Mouse (Mus musculus): Measurements from ENCODE around the gene Fgfr3. TPM values are rescaled to one million over a fixed set of nuclear protein-coding genes. Genes with fewer than 3 reads are reported as not detected.
A peak's percentile ranks its signal among the peaks of the same experiment; 100 is the strongest.

Gene Fgfr3
- polyA plus RNA-seq, 1 experiment from 2014 or later: 13.4 TPM

DNA sequence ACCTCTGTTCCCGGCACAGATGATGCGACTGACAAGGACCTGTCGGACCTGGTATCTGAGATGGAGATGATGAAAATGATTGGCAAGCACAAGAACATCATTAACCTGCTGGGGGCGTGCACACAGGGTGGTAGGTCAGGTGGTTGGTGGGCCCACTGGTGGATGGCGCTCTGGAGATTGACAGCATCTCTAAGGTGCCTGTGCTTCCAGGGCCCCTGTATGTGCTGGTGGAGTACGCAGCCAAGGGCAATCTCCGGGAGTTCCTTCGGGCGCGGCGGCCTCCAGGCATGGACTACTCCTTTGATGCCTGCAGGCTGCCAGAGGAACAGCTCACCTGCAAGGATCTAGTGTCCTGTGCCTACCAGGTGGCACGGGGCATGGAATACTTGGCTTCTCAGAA, 12.4 kb downstream of the Fgfr3 start:
- peaks cover 21% of the 10 kb centered on the region for H3K36me3 ChIP-seq
- no peak overlapping the region for H3K4me2 ChIP-seq (replicated peaks)
- H3K4me1 ChIP-seq: peaks cover 5% of the 10 kb centered on the region; the same call in 1 of the 2 replicates
- ATAC-seq (ENCODE audit: insufficient number of reproducible peaks, insufficient read depth, low FRiP score, low TSS enrichment): no peak
- no peak overlapping the region for H3K9ac ChIP-seq
- H3K27ac ChIP-seq: no peak overlapping the region
- H3K4me3 ChIP-seq: no peak overlapping the region
- no peaks in the 10 kb centered on the region for H3K9me3 ChIP-seq
- no peaks in the 10 kb centered on the region for H3K27me3 ChIP-seq
- WGBS: 95% methylated on average over 12 of the region's 12 CpGs

DNA sequence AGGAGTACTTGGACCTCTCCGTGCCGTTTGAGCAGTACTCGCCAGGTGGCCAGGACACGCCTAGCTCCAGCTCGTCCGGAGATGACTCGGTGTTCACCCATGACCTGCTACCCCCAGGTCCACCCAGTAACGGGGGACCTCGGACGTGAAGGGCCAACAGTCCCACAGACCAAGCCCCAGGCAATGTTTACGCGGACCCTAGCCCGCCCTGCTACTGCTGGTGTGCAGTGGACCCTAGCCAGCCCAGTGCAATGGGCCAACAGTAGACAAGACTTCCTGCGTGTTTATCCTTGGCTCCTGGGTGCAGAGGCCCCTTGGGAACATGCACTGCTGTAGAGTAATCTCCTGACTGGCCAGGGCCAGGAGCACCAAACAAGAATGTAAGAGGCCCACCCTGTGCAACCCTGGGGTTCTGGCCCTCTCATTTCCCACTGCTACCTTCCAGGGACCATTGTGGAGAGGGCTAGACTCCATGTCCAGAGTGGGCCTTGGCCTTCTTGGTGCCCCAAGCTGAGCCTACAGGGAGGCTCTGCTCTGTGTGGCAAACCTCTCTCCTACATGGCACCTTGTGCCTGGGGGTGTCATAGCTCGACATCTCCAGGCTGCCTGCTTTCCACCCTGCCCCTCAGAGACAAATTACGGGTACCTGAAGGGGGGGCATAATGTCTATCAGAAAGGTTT, 14.1 kb downstream of the Fgfr3 start:
- peaks cover 24% of the 10 kb centered on the region for H3K36me3 ChIP-seq
- ATAC-seq (ENCODE audit: insufficient number of reproducible peaks, insufficient read depth, low FRiP score, low TSS enrichment): no peak
- H3K27ac ChIP-seq: no peak overlapping the region
- no peaks in the 10 kb centered on the region for H3K27me3 ChIP-seq
- no peak overlapping the region for H3K4me3 ChIP-seq
- no peak overlapping the region for H3K4me2 ChIP-seq (replicated peaks)
- no peak overlapping the region; the same call in 1 of the 2 replicates for H3K9ac ChIP-seq
- no peaks in the 10 kb centered on the region for H3K9me3 ChIP-seq
- WGBS: 85% methylated on average over 16 of the region's 16 CpGs
- peaks cover 5% of the 10 kb centered on the region; the same call in 1 of the 2 replicates for H3K4me1 ChIP-seq

DNA sequence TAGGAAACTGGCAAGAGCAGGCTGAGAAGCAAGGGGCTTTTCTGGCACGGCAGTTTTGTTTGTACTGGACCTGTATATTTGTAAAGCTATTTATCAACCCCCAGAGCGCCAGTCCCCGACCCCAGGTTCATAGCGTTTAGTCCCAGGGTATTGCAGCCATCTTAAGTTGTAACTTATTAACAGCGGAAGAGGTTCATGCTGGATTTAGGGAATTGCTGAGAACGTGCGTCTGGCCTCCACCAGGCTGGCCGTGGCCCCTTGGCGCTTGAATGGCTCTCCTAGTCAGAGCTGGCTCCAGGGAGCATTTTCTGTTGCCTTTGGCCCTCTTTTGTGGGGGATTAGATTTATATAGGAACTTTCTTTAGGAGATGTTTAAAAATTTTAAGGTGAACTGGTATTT, 14.8 kb downstream of the Fgfr3 start:
- Histone ChIP-seq H3K4me2 (replicated peaks) (no peak overlapping the region), H3K9ac (no peak overlapping the region), H3K9me3 (no peaks in the 10 kb centered on the region), H3K27ac (no peak overlapping the region), H3K27me3 (no peaks in the 10 kb centered on the region), H3K4me3 (no peak overlapping the region), H3K36me3 (peaks cover 29% of the 10 kb centered on the region), H3K4me1 (peaks cover 2% of the 10 kb centered on the region; the same call in 1 of the 2 replicates)
- WGBS: 74% methylated on average over 9 of the region's 9 CpGs
- ATAC-seq (ENCODE audit: insufficient number of reproducible peaks, insufficient read depth, low FRiP score, low TSS enrichment): no peak

DNA sequence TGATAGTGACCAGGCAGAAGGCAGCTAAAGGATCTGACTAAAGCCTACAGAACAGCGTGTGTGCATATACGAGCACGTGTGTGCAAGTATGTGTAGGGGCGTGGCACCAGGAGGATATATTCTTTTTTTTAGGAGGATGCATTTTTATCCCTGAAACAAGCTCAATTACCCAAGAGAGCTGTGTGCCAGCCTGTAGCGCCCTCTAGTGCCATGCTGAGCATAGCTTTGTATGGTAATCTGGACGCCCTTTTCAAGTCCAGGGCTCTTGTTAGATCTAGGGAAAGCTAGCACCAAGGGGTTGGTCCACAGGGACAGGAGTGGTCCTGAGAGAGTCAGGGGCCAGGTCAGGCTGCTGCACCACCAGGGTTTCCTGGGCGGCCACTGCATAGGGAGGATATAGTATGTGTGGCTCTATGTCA, 16.4 kb downstream of the Fgfr3 start:
- no peak overlapping the region for H3K9ac ChIP-seq
- WGBS: 23% methylated on average over 7 of the region's 7 CpGs
- no peaks in the 10 kb centered on the region for H3K4me1 ChIP-seq
- H3K4me2 ChIP-seq (replicated peaks): no peak overlapping the region
- no peak overlapping the region for H3K27ac ChIP-seq
- ATAC-seq (ENCODE audit: insufficient number of reproducible peaks, insufficient read depth, low FRiP score, low TSS enrichment): no peak
- no peaks in the 10 kb centered on the region for H3K9me3 ChIP-seq
- no peaks in the 10 kb centered on the region for H3K27me3 ChIP-seq
- peaks cover 42% of the 10 kb centered on the region for H3K36me3 ChIP-seq
- no peak overlapping the region for H3K4me3 ChIP-seq

DNA sequence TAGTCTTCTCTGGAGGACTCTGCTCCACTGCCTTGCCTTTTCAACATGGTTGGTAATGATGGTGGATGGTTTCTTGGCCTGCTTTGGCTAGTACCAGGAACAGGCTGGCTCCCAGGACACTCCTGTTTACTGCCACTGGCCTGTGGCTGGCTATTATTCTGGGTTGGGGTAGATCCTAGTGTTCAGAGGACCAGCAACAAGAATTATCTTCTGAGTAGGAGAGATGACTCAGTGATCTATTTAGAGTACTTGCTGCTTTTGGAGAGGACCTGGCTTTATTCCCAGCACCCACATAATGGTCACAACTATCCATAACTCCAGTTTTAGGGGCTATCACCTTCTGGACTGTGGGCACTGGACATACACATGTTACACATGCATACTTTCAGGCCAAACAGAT, 16.9 kb downstream of the Fgfr3 start:
- H3K9ac ChIP-seq: no peak overlapping the region
- H3K36me3 ChIP-seq: peaks cover 46% of the 10 kb centered on the region
- no peak overlapping the region for H3K4me2 ChIP-seq (replicated peaks)
- no peaks in the 10 kb centered on the region for H3K27me3 ChIP-seq
- no peak for ATAC-seq (ENCODE audit: insufficient number of reproducible peaks, insufficient read depth, low FRiP score, low TSS enrichment)
- no peaks in the 10 kb centered on the region for H3K4me1 ChIP-seq
- no peaks in the 10 kb centered on the region for H3K9me3 ChIP-seq
- H3K27ac ChIP-seq: no peak overlapping the region
- no peak overlapping the region for H3K4me3 ChIP-seq

DNA sequence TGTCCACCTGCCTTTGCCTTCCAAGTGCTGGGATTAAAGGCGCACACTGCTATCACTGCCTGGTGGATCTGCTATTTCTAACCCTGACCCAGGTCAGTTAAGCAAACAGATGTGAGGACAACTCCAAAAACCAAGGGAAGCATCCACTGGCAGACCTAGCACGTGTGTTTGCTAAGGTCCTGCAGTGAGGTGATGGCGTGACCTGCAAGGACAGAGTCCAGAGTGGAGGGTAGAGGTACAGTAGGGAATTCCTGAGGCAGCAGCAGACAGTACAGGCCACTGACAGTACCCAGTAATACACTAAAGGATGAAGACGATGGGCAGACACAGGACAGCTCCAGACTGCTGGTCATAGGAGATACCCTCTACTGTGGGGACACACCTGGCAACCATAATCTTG, 19.1 kb downstream of the Fgfr3 start:
- H3K4me3 ChIP-seq: no peak overlapping the region
- no peak overlapping the region for H3K9ac ChIP-seq
- H3K36me3 ChIP-seq: peaks cover 57% of the 10 kb centered on the region
- 87% methylated on average over 4 of the region's 4 CpGs for WGBS
- no peaks in the 10 kb centered on the region for H3K27me3 ChIP-seq
- H3K4me2 ChIP-seq (replicated peaks): no peak overlapping the region
- no peaks in the 10 kb centered on the region for H3K4me1 ChIP-seq
- no peak overlapping the region for H3K27ac ChIP-seq
- no peaks in the 10 kb centered on the region for H3K9me3 ChIP-seq
- no peak for ATAC-seq (ENCODE audit: insufficient number of reproducible peaks, insufficient read depth, low FRiP score, low TSS enrichment)

DNA sequence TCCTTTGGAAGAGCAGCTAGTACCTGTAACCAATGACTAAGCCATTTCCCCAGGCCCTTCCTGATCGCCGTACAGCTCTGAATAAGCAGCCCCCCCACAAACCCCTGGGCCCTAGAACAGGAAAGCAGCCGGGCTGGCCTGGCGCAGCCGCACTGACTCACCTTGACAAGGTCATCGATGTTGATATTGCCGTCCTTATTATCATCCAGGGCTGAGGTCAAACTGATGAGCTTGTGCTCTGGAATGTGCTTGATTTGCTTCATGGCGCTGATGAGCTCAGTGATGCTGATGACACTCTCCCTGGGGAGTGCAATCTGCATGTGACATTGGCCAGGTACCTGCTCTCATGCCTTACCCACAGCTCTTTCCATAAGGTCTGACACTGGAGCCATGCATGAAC, 22.0 kb downstream of the Fgfr3 start:
- ATAC-seq (ENCODE audit: insufficient number of reproducible peaks, insufficient read depth, low FRiP score, low TSS enrichment): no peak
- Histone ChIP-seq H3K4me2 (replicated peaks) (no peak overlapping the region), H3K27me3 (no peaks in the 10 kb centered on the region), H3K4me3 (no peak overlapping the region), H3K27ac (no peak overlapping the region), H3K4me1 (no peaks in the 10 kb centered on the region), H3K36me3 (peaks cover 86% of the 10 kb centered on the region), H3K9me3 (no peaks in the 10 kb centered on the region), H3K9ac (no peak overlapping the region)
- 91% methylated on average over 8 of the region's 8 CpGs for WGBS

DNA sequence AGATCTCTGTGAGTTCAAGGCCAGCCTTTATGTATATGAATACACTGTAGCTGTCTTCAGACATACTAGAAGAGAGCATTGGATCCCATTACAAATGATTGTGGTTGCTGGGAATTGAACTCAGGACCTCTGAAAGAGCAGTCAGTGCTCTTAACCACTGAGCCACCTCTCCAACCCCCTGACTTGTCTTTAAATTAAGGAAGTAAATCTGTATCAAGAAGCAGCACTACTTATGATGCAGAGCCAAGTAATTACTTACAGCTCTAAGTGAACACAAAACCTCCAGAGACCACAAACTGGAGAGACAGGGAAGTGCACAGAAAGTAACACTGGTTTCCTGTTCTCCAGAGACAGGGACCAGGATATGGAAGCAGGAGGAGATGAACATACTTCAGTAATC, 55.7 kb downstream of the Fgfr3 start:
- H3K27ac ChIP-seq: no peak overlapping the region
- H3K4me1 ChIP-seq: peaks cover 17% of the 10 kb centered on the region
- H3K9me3 ChIP-seq: no peaks in the 10 kb centered on the region
- H3K4me2 ChIP-seq (replicated peaks): no peak overlapping the region
- no peaks in the 10 kb centered on the region for H3K27me3 ChIP-seq
- no peak overlapping the region for H3K4me3 ChIP-seq
- H3K36me3 ChIP-seq: peaks cover 25% of the 10 kb centered on the region
- H3K9ac ChIP-seq: no peak overlapping the region
- no peak for ATAC-seq (ENCODE audit: insufficient number of reproducible peaks, insufficient read depth, low FRiP score, low TSS enrichment)

DNA sequence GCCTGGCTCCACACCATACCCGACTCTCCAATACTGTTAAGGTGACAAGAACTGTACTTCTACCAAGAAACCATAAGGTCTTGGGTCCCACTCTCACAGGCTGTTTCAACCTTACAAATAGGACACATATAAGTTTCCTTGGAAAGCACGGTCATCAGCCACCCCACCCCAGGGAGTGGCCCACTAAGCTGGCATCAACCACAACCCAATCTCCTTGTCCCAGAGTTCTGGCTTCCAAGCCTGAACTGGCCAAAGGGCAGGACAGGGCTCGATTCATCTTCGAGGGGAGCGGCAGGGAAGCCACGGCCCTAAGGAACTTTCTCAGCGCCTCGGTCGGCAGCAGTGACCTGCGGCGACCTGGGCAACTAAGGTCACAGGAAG, 60.5 kb downstream of the Fgfr3 start:
- peak overlapping the region; percentile 91 for H3K4me3 ChIP-seq
- no peaks in the 10 kb centered on the region for H3K27me3 ChIP-seq
- H3K27ac ChIP-seq: no peak overlapping the region
- peak overlapping the region; percentile 76 for H3K4me2 ChIP-seq (replicated peaks)
- H3K9ac ChIP-seq: peak overlapping the region; percentile 82
- WGBS: 2% methylated on average over 11 of the region's 11 CpGs
- no peaks in the 10 kb centered on the region for H3K9me3 ChIP-seq
- peaks cover 21% of the 10 kb centered on the region for H3K4me1 ChIP-seq
- no peak for ATAC-seq (ENCODE audit: insufficient number of reproducible peaks, insufficient read depth, low FRiP score, low TSS enrichment)
- H3K36me3 ChIP-seq: peaks cover 9% of the 10 kb centered on the region

DNA sequence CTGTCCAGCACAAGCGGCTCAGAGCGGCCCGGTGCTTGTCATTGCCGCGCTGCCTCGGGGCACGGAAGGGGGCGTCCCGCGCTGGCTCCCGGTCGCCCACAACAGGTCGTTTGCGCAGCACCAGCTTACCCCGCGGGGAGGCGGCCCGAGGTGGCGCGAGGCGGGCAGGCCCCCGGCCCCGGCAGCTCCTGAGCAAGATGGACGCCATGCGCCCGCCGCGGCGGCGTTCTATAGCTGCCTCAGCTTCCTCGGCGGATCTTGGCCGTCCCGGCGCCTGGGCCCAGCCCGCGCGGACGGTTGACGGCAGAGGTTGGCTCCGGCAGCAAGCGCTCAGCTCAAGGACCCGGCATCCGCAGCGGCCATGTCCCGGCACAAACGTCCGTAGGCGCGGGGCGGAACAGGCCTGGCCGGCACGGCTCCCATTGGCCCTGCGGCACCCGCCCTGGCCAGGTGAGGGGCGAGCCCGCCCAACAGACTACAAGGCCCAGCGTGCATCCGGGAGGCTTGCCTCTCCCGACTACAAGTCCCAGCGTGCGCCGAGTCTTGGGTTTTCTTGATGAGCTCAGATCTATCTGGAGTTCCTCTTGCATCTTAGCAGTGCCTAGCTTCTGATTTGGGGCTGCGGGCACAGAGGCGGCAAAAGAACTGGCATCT, 61.0 kb downstream of the Fgfr3 start, which contains the start of gene Letm1:
Letm1 (minus strand) TSS at position 473 of the 654 bp plus-strand sequence.
- WGBS: under 1% methylated on average over 65 of the region's 65 CpGs
- peak; percentile 100 for ATAC-seq (ENCODE audit: insufficient number of reproducible peaks, insufficient read depth, low FRiP score, low TSS enrichment)

DNA sequence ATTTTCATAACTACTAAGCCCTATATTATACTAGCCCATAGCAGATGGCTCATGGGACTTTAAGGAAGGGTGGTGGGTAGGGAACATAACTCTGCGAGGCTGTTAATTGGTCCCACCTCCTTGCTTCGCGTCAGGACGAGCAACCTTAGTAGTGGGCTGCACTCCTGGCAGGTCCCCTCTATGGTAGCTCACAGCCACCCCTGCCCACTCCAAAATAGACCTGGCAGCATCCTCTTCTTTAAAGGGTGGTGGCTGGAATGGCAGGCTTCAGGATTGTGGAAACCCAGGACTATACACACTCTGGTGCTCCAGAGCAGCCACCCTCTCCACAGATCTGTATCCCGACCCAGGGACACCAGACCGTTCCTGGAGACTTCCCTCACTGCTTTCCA, 61.5 kb downstream of the Fgfr3 start:
- H3K27me3 ChIP-seq: no peaks in the 10 kb centered on the region
- 10% methylated on average over 6 of the region's 6 CpGs for WGBS
- no peaks in the 10 kb centered on the region for H3K9me3 ChIP-seq
- peak overlapping the region; percentile 82 for H3K9ac ChIP-seq
- peak overlapping the region; percentile 91 for H3K4me3 ChIP-seq
- peak overlapping the region; percentile 75; the same call in 1 of the 2 replicates for H3K27ac ChIP-seq
- ATAC-seq (ENCODE audit: insufficient number of reproducible peaks, insufficient read depth, low FRiP score, low TSS enrichment): peak; percentile 83
- H3K36me3 ChIP-seq: no peaks in the 10 kb centered on the region
- peak overlapping the region; percentile 76 for H3K4me2 ChIP-seq (replicated peaks)
- peaks cover 21% of the 10 kb centered on the region for H3K4me1 ChIP-seq

More for the DNA sequence above, 61.0 kb downstream of the Fgfr3 start, which contains the start of gene Letm1:
- Histone ChIP-seq H3K4me3 (peak within 1 kb of the TSS; percentile 91), H3K36me3 (peaks cover 4% of the 10 kb centered on the region; the same call in 1 of the 2 replicates), H3K4me1 (peaks cover 21% of the 10 kb centered on the region), H3K27ac (peak within 1 kb of the TSS; percentile 75), H3K27me3 (no peaks in the 10 kb centered on the region), H3K9ac (peak within 1 kb of the TSS; percentile 82), H3K9me3 (no peaks in the 10 kb centered on the region), H3K4me2 (replicated peaks) (peak within 1 kb of the TSS; percentile 76)

All from embryonic facial prominence, embryonic 12.5 days (tissue).